Mouse (Mus musculus) liver, embryonic 14.5 days (tissue): ENCODE data around the gene Ltb.

Experiments
- CTCF ChIP-seq: IDR thresholded peaks from 2 replicates; pipeline ENCODE4 v1.5.1; 2016; ENCODE audit warnings: antibody characterized with exemption, low read depth, control low read depth
- EP300 ChIP-seq: IDR thresholded peaks from 2 replicates; pipeline ENCODE4 v1.6.1; 2016; ENCODE audit warnings: antibody characterized with exemption, low read depth

- TF ChIP-seq EP300 (no peak), CTCF (no peak)
These were observed 1.3 kb upstream of the Ltb start for GRCm38 (mm10) chr17:35192924-35193323.
